Comparison of ENCODE assay signal across 25 mouse cellular contexts in genomic region chr3:113860005-113860404, GRCm38 (mm10).
"Had no signal": no experiment of that assay in that cellular context is flagged by ENCODE, and none has a peak within 500 bp of the region (broad histone marks: within the 10 kb centered on the region; RNA-seq: fewer than 3 reads in every experiment).

No protein-coding gene starts in this region.

- H3K36me3 ChIP-seq: heart, embryonic 13.5 days; heart, embryonic 15.5 days; hindbrain, embryonic 13.5 days; hindbrain, embryonic 15.5 days; kidney, embryonic 15.5 days; limb, embryonic 12.5 days had no signal

- H3K4me3 ChIP-seq: heart, adult 2 months; heart, embryonic 13.5 days; heart, embryonic 15.5 days; hindbrain, embryonic 13.5 days; hindbrain, embryonic 15.5 days; kidney, embryonic 15.5 days; limb, embryonic 12.5 days had no signal

- ATAC-seq: hindbrain, postnatal 0 days; intestine, embryonic 16.5 days had no signal

- H3K4me2 ChIP-seq: heart, embryonic 11.5 days; heart, embryonic 13.5 days; heart, embryonic 15.5 days; hindbrain, embryonic 13.5 days; hindbrain, embryonic 15.5 days; kidney, embryonic 15.5 days; limb, embryonic 12.5 days; liver, embryonic 11.5 days had no signal

- H3K4me1 ChIP-seq: heart, embryonic 13.5 days; heart, embryonic 15.5 days; hindbrain, embryonic 13.5 days; hindbrain, embryonic 15.5 days; kidney, embryonic 15.5 days; limb, embryonic 12.5 days had no signal

- H3K9ac ChIP-seq: heart, embryonic 13.5 days; heart, embryonic 15.5 days; hindbrain, embryonic 13.5 days; hindbrain, embryonic 15.5 days; kidney, embryonic 15.5 days; limb, embryonic 12.5 days had no signal

- H3K9me3 ChIP-seq: heart, embryonic 15.5 days; hindbrain, embryonic 13.5 days; hindbrain, embryonic 15.5 days; kidney, embryonic 15.5 days; limb, embryonic 12.5 days had no signal

- H3K27me3 ChIP-seq: heart, embryonic 13.5 days; heart, embryonic 15.5 days; hindbrain, embryonic 13.5 days; hindbrain, embryonic 15.5 days; kidney, embryonic 15.5 days; limb, embryonic 12.5 days had no signal

- DNase-seq: gastrocnemius, postnatal 14 days; gastrocnemius, postnatal 36 days; heart, adult 11 months; heart, adult 2 months; heart, postnatal 14 days; heart, postnatal 36 days; kidney, adult 11 months; kidney, adult 2 months; kidney, postnatal 14 days; kidney, postnatal 36 days; layer of hippocampus, adult 9-11 months; layer of hippocampus, postnatal 36 days; left cerebral cortex, postnatal 4 days; liver had no signal

- H3K27ac ChIP-seq: heart, adult 2 months; heart, embryonic 13.5 days; heart, embryonic 15.5 days; hindbrain, embryonic 13.5 days; hindbrain, embryonic 15.5 days; hindbrain, postnatal 0 days; kidney, embryonic 15.5 days; kidney, postnatal 0 days; limb, embryonic 12.5 days had no signal
